Mouse (Mus musculus) telencephalon, adult 2 months (tissue): ENCODE data around the gene Msx3.

ENCODE experiments used
- DNase-seq: peaks from one replicate; pipeline ENCODE4 v3.0.0-alpha.2; 2011; ENCODE audit warnings: low read depth, low spot score

Msx3 gene

GRCm38 (mm10) chr7:140048361-140049114 is at the start of gene Msx3:
TSS of gene Msx3 (minus strand) at chr7:140049089.
- no peak for DNase-seq

GRCm38 (mm10) chr7:140098466-140098865 is 49.6 kb upstream of the Msx3 start:
- no peak for DNase-seq

- no peak for DNase-seq
These were observed 47.2 kb upstream of the Msx3 start for GRCm38 (mm10) chr7:140096055-140096454.

- DNase-seq, result no peak
These were observed 46.7 kb upstream of the Msx3 start for GRCm38 (mm10) chr7:140095556-140095955.

GRCm38 (mm10) chr7:140094954-140095353 is 46.1 kb upstream of the Msx3 start:
- DNase-seq, result no peak

GRCm38 (mm10) chr7:140092924-140093528 is 44.1 kb upstream of the Msx3 start, which contains the start of gene Prap1:
TSS of gene Prap1 (plus strand) at chr7:140093395.
- no peak for DNase-seq

GRCm38 (mm10) chr7:140090601-140091000 is 41.7 kb upstream of the Msx3 start:
- DNase-seq, result no peak

GRCm38 (mm10) chr7:140082242-140082678 is 33.4 kb upstream of the Msx3 start, which contains the start of gene Caly:
TSS of gene Caly (minus strand) at chr7:140082548.
- peak; percentile 95 for DNase-seq

- DNase-seq, result peak; percentile 43
These were observed 32.7 kb upstream of the Msx3 start for GRCm38 (mm10) chr7:140081408-140082241.

GRCm38 (mm10) chr7:140080503-140081156 is 31.7 kb upstream of the Msx3 start:
- DNase-seq, result peak; percentile 96

- DNase-seq, result peak; percentile 67
These were observed 29.8 kb upstream of the Msx3 start for GRCm38 (mm10) chr7:140078711-140079110.

- DNase-seq, result no peak
These were observed 28.8 kb upstream of the Msx3 start for GRCm38 (mm10) chr7:140077698-140078097.

- no peak for DNase-seq
These were observed 21.3 kb upstream of the Msx3 start for GRCm38 (mm10) chr7:140070042-140070711.

- DNase-seq, result no peak
These were observed 18.5 kb upstream of the Msx3 start for GRCm38 (mm10) chr7:140067397-140067796.

- DNase-seq, result no peak
These were observed 14.2 kb upstream of the Msx3 start for GRCm38 (mm10) chr7:140063092-140063491.

GRCm38 (mm10) chr7:140062307-140062706 is 13.4 kb upstream of the Msx3 start:
- no peak for DNase-seq

- DNase-seq, result no peak
These were observed 12.9 kb upstream of the Msx3 start for GRCm38 (mm10) chr7:140061832-140062130.

- DNase-seq, result no peak
These were observed 12.3 kb upstream of the Msx3 start for GRCm38 (mm10) chr7:140060936-140061831.

GRCm38 (mm10) chr7:140059601-140060000 is 10.7 kb upstream of the Msx3 start:
- no peak for DNase-seq

- DNase-seq, result no peak
These were observed 9.6 kb upstream of the Msx3 start for GRCm38 (mm10) chr7:140058528-140058927.
